Mouse (Mus musculus) retina, embryonic 14.5 days (tissue): ENCODE measurements at regions not wholly inside any gene's neighbourhood (a gene's known extent, or its start where the extent isn't known, plus 50 kb on each side); places are given as distances from the start of the nearest gene placed in this dataset.
A peak's percentile ranks its signal among the peaks of the same experiment; 100 is the strongest.

Experiments used
- DNase-seq: peaks from one replicate; pipeline ENCODE4 v3.0.0-alpha.2; 2015; ENCODE audit warnings: low spot score

DNA sequence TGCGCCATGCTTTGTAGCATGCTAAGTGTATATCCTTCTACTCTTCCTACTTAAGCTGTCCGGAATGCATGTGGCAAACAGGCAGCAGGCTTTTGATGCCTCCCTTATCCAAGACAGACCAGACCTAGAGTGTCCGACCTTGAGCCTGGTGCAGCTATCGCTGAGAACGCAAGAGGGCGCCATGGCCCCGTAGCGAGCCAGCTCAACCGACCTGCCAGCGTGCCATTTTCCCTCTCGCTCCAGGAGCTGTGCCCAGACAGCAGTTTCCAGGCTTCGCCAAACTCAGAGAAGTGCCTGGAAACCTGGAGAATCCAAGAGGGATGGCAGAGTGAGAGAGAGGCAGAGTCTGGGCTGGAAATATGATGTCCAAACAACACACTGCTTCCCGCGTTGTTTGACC, 155.8 kb upstream of the Gm12830 start:
- DNase-seq: peak; percentile 92

DNA sequence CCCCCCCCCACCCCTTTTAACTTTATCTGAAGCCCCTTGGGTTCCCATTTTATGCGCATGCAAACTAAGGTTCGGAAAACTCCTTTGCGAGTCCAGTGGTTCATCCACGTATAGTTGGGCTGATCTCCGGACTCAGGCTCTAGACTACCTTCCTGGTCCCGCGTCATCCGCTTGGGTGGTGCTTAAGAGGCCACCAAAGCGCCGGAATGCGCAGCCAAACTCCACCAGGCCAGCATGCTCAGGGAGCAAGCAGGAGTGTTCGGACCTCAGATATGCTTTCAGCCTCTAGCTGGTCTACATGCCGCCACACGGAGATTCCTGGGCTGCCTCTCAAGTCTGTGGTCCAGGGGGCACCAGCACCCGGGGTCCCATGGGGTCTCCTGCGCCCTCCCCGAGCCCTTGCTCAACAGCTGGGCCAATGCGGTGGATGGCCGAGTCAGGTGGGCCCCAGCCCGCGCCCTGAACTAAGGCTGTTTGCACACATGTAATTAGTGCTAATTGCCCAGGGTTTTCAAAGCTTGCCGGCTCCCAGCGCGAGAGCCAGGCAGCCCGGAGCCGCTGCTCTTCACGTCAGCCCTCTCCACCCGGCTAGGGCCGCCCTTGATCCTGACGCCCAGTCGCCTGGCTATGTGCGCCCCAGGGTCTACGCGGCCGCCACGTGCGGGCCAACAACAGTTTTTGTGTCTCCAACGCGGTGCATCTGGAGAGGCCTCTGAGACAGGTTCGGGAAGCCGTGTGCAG, 155.1 kb upstream of the Gm12830 start:
- DNase-seq: peak; percentile 58

DNA sequence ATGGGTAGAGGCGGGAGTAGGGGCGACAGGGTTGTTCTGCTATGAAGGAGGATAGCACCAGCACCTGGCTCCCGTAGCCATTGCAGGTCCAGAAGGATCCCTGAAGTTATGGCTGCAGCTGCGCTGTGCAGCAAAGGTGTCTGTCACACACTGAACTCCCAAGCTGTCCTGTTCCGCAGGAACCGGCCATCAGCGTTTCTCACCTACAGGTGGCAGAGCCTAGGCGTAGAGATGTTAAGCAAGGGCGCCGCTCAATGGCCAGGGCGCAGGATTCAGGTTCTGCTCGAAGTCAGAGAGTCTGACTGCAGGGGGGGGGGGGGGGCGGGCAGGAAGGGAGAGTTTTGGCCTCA, 154.6 kb upstream of the Gm12830 start:
- DNase-seq: peak; percentile 21

DNA sequence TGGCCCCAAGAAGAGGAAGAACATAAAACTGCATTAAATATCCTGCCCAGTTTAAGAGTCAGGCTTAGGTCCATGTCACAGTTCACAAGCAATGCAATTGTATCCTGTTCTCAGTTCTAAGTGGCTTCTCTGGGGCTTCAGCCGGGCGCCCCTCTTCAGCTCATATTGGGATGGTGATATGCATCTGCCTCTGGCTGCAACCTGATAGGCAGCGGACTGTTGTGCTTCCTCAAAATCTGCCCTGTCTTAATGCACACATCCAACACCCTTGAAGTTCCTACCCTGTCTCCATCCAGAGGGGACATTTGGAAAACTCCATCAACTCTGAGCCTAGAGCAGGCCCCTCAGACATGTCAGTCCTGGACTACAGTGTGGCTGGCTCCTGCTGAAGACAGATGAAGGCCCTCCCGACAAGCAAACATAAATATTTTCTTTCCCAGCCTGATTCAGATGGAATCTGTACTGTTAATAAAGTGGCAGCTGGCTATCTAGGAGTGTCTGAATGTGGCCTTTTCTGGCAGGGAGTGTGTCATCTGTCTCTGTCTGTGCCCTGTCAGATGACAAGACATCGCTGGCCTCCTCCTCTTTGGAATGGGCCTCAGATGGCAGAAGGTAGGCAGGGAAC, 149.3 kb upstream of the Gm12830 start:
- no peak for DNase-seq

DNA sequence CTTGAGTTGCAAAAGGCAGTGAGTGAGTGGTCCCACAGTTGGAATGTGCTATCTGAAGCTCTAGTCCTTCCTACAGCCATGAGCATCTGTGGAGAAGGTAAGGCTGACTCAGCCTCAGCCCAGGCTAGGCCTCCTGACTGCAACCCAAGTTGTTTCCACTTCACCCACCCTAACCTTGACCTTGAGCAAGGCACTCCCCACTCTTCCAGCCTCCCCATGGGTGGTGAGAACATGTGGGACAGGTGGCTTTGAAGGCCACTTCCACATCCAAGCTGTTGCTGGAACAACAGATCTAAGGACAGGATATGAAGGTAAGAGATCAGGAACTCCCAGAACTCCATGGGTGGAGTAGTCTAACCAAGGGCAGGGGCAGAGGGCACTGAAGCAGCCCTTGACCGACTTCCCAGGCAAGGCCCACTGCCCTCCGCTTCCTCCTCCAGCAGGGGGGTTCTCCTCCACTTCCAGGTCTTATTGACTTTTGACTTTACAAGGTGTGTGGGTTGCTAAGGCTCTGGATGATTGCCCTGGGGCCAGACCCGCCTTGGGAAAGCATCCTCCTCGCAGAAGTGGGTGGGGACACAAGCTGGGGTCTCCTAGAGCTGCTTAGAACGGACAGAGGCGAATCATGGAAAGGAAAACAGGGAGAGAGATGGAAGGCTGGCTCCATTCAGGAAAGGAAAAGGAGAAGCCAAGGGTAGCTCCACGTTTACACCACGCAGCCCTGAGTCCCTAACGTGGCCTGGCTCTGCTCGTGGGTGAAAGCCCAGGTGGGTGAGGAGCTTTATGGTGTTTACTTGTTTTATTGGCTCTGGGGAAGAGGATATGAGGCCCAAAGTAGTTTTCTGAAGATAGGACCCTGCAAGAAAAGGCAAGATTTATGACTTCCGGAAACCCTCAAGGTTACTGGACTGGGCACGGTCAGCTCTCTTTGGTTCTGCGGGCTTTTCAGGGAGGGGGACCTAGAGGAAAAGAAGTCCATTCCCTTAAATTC, 144.3 kb upstream of the Gm12830 start:
- no peak for DNase-seq

DNA sequence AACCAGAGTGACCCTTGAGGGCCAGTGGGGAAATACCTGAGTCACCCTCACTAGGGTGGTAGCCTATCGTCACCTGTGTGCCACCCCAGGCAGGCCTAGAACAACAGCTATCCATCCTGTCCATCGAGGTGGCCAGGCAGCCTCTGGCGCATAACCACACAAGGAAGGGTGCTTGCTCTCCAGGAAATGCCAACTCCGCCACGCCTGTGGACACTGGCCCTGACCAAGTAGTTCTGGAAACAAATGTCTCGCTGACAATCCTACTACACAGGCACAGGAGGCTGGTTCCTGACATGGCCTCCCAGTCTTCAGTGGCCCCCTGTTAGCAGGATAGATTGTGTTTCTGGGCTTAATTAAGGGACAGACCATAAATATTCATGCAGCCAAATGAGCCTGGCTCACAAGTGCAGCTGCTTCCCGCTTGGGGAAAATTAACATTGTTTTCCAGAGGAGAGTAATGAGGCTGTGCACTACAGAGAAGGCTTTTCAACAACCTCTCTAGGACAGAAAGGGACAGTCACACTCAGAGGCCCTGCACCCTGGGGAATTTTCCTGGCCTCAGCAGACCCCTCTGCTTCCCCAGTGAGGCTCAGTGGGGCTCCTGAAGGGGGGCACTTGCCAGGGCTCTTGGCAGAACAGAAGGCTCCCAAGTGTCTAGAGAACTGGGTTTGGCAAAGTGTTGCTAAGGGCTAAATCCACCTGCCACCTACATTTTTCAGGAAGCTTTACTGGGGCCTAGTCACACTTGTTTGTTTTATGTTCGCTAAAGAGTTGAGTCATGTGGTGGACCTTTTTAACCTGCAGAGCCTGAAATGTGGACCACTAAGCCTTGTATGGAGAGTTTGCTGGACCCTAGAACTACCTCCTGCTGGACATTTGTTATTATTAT, 143.2 kb upstream of the Gm12830 start:
- DNase-seq: no peak

DNA sequence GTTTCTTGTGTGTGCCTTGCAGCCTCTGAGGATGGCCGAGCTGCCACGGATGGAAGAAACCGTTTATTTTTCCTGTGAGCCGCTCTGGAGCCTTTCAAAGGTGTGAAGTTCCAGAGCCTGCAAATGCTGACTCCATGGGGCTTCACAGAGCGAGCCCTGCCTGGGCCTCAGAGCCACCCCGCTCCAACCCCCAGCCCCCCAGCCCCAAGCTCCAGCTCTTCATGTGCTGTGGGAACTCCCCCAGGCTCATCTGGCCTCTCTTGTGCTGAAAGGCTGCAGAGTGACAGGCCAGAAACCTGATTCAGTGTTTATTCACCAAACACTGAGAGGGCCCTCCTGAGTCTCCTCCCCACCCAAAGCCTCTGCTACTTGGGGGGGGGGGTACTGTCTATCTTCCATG, 141.2 kb upstream of the Gm12830 start:
- no peak for DNase-seq

DNA sequence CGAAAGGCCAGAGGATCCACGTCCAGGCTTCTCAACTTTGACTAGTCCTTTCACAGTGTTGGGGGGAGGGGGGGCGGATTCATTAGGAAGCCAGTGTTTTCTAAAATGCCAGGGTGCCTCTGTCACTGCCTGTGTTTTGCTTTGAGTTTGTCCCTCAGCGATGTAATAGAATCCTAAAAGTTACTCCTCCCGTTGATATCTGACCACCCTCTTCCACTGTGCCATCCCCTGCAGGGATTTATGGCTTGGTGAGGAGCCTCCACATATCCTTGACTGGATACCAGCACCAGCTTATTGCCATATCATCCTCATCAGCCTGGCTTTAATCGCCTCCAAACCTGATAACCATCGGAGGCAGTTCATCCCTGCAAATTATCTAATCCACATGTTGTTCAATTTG, 138.6 kb upstream of the Gm12830 start:
- DNase-seq: no peak

DNA sequence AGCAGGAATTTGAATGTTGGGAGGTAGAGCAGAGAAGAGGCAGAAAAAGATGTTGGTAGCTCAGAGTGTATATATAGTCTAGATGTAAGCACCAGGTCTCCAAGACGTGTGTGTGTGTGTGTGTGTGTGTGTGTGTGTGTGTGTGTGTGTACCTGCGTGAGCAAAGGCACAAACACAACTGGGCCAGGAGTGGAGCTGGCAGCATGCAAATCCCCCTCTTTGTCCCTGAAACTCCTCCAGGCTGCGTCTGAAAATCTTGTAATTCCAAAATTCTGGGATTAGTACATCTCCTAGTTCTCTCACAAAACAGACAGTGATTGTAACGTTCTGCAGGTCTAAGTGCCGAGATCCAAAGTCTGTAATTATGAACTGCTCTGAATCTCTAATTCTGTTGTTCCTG, 137.8 kb upstream of the Gm12830 start:
- no peak for DNase-seq

DNA sequence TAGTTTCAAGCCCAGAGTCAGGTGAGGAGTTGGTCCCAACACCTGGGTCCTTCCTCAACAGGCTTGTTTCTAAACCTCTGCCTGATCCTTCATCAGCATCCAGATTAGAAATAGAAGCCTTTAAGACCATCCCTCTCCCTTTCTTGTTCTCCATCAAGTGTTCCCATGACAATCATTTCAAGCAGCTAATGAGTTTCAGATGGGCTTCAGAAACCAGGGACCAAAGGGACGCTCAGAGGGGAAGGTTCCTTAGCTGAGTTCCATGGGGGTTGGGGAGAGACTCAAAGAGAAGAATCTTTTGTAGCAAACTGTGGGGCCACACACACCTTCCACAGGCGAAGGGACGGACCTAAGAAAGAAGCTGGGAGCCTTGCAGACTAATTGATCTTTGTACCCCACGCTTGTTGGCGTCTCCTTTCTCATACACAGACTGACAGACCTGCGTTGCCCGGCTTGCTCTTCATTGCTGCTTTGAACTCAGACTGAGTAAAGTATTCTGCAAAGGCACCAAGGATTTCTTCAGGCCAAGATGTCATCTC, 136.6 kb upstream of the Gm12830 start:
- DNase-seq: no peak

DNA sequence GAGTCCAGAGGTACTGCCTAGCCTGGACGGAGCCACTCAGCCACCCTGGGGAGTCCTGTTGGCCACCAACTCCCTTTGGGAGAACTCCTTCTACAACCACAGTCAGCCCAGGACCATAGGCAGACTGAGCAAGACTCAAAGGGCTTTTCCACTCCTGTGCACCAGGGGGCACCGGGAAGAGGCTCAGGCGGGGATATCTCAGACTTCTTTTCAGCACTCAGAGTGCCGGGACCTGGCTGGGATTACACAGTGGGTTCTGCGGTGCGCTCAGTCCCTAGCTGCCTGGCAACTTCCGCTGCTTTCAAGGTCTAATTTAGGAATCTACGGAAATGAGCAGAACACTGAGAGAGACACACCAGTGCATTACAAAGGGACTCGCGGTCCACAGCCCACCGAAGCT, 136.1 kb upstream of the Gm12830 start:
- DNase-seq: peak; percentile 67

DNA sequence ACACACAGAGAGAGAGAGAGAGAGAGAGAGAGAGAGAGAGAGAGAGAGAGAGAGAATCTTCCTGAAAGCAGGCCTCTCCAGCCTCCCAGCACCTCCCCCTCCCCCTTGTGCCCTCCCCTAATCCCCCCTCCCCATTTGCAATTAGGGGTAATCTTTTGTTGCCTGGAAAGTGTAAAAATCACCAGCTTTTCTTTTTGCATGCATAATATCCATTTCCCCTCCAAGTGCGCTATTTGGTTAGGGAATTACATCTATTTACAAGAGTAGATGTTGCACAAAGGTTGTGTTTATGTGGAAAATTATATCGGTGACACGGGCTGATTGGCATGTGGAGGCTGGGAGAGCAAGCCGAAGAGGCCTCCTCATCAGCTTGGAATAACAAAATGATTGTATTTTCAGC, 135.4 kb upstream of the Gm12830 start:
- no peak for DNase-seq

DNA sequence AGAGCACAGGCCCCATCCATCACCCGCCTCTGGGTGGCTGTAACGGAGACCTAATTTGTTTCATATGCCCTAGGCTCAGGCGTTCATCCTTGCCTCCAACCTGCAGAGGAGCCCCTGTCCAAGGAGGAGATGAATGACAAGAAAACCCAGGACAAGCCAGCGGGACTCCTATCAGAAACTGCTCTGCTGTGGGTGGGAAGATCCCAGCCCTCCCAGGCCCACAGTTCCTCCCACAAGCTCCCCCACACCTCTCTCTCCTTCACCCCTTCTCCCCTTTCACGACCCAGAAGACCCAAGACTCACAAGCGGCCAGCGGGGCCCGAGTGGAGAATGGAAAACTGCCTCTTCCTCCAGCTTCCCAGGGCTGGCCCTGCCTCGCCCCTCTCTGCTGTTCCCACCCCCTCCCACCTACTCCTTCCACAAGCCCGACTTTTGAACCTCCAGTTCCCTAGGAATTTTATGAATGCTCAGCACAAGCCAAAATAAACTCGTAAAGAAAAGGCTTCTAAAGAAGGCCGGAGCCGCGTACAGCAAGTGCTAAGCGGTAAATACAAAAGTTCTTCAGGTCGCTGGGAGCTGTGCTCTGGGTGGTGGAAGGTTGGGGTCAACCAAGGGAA, 133.1 kb upstream of the Gm12830 start:
- DNase-seq: no peak

DNA sequence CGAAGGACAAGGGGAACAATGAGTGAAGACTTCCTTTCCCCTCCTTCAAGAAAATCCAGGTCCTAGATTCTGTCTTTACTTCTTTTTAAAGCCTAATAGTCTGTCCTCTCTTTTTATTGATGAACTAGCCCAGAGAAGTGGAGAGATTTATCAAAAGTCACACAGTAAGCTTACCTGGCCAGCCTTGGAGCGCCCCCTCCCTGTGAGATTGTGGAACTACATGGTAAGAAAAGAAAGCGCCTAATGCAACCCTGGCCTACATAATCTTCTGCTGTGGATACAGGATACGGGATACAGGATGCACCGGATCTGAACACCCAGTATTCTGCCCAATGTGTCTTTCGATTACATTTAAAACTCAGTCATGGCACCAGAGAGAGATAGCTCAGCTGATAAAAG, 132.6 kb upstream of the Gm12830 start:
- peak; percentile 32 for DNase-seq

DNA sequence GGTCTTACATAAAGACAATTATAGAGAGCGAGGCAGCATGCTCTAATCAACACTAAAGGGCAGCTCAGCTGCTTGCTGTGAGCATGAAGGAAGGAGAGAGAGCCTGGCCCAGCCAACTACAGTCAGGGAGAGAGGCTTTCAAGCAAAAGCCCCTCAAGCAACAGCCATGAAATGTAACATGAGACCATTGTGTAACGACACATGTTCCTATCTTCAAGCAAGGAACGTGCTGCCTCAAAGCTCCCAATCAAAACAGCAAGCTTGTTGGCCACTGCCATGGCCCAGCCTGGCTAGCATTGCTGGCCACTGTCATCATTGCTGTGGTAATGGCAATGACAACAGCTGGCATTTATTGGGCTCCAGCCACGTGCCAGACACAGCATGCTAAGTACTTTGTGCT, 115.9 kb upstream of the Gm12830 start:
- DNase-seq: no peak

DNA sequence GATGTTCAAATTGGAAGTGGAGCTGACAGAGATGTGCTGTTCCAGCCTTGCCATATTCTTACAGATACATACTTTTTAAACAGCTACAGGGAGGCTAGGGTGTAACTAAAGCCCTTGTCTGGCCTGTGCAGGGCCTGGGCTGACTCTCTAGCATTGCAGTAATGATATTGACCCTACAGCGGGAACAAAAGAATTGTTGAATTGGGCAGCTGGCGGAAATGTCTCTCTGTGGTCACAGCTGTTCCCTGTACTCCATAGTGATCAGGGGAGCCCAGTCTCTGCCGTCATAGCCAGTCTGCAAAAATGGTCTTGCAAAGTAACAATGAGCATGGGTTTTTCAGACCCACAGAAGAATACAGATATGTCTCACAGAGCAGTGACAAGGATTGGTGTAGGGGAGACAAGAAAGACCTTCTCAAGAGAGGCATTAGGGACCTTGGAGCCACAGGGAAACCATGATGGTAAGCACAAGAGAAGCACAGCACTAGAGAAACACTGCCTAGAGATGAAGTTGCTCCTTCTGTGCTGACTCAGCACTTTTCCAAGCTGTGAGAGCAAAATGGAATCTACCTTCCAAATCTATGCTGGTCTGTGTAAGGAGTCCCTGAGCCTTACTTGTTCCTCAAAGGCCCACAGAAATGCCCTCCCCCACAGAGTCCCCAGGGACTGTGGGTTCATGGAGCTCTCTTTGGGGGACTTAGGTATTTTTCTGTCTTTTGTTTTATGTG, 111.2 kb upstream of the Gm12830 start:
- DNase-seq: no peak

DNA sequence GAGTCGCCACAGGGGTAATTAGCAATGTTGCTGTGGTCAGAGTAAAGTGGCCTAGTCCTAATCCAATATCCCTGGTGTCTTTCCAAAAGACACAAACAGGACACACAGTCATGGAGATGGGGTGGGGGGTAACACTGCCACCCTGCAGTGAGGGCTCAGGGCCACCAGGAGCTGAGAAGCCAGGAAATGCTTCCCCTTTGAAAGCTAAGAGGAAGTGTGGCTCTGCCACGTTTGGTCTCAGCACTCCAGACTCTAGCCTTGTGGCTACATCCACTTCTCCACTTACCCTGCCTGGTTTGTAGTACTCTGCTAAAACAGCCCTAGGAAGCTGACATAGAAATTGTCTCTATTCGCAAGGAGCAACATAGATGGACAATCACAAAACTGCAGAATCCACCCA, 110.4 kb upstream of the Gm12830 start:
- DNase-seq: no peak

DNA sequence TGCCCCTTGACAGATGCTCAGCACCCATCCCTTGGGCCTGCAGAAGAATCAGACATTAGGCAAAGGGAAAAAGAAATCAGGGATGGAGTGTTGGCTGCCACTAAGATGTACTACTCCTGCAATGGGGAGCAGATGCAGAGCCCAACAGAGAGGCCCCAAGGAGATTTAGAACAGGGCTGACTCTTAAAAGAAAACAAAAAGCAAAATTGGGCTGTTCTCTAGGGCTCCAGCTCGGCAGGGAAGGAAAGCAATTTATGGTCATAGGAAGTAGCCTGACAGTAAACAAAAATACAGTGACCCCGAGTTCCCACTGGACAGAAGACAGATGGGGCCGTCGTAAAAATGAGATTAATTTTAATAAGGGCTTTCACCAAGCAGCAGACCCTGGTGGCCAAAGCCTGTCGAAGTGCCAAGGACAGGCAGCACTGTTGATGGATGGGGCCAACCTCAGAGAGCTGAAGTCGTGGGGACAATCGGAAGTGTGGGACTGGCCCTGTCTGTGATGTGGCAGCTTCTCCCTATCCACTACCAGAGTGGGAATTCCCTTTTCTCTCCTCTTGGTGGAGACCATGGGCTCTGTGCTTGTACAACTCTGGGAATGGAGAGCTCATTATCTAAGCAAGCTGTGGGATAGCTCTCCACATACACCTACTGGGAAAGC, 109.4 kb upstream of the Gm12830 start:
- no peak for DNase-seq

DNA sequence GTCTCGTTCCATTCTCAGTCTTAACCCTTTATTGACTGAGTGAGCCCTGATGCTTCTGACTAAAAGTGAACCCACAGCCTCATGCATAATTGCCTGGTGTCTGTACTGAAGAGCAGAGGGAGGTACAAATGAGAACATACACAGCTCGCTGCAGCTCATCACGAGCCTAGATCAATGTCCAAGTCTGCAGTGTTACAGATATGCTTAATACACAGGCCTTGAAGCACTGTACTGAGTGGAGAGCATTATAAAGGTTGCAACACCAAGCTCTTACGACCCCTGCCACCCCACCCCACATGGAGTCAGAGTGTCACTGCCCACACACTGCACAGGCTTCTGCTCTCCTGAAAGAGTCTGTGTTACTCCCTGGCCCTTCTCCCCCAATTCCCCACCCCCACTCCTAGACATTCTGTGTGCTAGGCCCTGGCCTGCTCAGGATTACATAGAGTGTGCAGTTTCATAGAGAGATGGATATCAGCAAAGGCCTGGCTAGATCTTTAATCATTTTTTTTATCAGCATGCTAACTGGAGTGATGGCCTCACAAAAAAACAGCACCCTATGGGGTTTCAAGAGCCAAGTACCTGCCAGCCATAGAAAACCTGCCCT, 108.5 kb upstream of the Gm12830 start:
- DNase-seq: no peak

DNA sequence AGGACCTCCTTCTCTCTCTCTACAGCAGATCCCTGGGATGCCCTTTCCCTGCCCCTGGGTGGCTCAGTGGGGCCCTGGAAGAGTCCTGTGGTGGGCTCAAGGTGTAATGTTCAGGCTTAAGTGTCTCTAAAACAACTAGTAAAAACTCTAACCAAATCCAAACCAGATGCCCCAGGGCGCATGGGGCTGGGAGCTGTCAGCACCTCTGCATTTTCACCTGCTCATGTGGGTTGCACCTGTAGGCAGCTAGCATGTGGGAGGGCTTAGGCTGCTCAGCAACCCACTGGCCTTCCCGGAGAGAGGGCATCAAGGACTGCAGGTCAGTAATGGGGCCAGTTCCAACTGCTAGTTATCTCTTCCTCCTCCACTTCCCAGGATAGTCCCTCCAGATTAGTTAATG, 104.8 kb upstream of the Gm12830 start:
- no peak for DNase-seq
